Mouse (Mus musculus): ENCODE measurements around the gene Mapk1.
A peak's percentile ranks its signal among the peaks of the same experiment; 100 is the strongest.

Mapk1 gene

GRCm38 (mm10) chr16:17018071-17018470 lies 34.9 kb downstream of the Mapk1 start:
- DNase-seq: no peak

DNA sequence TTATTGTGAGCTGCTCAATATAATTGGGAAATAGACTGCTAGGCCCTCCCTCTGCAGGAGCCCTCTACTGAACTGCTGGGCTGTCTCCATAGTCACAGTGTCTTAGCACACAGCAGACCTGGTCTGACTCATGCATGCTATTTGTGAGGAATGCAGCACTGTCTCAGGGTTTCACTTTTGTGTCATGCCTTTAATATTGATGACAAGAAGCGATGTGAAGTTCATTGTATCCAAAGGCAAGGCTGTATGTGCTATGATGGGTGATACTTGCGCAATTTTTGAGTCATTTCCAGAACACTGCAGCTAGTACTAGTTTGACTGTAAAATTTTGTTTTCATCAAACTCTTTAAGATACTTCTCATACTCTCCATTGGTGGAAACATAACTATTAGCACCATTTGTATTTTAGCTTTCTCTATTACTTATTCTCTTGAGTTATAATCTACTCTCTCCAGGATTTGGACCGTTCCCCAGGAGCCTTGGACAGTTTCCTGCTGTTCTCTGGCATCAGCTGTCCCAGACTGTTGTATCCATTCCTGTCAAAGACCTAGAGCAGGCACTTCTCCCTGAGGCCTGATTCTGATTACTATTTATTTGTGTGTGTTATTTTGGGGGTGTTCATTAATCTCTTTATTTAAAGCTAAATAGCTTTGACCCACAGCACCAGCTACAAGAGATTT lies 41.4 kb downstream of the Mapk1 start:
- DNase-seq: no peak

DNA sequence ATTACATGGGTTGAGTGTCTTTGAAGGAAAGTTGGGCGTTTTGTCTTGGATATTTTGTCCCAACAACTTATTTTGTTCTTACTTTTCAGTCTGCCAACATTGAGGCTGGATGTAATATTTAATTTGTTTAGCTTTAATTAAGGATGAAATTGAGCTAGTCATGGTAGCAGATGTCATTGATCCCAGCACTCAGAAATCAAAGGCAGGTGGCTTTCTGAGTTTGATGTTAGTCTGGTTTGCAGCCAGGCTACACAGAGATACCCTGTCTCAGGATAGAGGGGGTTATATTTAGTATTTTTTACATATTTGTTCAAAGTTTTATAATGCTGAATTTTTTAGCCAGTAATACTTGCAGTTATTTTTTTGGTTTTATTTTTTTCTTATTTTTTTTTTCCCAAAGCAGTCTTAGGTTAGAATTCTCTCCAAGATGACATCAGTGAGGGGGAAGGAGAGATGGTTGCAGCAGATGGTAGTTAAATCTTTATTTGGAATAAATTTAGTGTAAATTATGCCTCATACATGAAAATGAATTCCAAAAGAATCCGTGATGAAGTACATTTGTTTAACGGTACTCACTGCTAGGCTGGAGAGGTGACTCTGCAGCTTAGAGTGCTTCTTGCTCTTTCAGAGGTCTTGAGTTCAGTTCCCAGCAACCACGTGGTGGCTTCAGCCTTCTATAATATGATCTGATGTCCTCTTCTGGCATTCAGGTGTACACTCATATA lies 47.0 kb downstream of the Mapk1 start:
- DNase-seq: no peak

DNA sequence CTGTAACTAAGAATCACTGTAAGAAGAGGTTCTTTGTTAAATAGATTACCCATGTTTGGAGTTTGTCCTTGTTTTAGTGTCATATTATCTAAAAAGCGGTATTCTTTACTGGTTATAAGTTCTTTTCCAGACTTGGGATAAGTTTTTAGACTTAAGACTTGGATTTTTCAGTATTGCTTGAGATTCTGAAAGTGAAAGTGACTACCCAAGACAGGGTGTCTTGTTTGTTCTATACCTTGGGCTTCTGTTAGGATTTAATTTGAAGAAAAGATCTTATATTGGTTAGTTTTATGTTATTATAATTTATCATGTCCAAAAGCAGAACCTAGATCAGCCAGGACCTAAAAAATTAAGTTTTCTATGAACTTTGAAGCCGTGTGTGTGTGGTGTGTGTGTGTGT lies 50.6 kb downstream of the Mapk1 start:
- no peak for DNase-seq

- DNase-seq: no peak
Measured at GRCm38 (mm10) chr16:17040716-17041115, 57.5 kb downstream of the Mapk1 start.

DNA sequence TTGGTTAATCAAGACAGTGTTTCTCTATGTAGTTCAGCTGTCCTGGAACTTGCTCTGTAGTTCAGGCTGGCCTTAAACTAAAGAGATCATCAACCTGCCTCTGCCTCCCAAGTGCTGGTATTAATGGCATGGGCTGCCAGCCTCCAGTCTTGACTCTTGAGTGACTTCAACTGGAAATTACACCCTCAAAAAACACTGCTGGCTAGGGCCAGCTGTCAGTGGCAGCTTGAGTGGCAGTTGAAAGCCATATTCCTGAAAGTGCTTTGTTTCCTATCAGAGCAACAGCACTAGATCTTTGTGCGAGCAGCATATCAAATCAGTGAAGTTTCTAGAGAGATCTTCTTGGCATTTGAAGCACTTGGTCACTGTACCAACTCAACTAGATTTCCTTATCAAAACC lies 58.2 kb downstream of the Mapk1 start:
- DNase-seq: no peak

DNA sequence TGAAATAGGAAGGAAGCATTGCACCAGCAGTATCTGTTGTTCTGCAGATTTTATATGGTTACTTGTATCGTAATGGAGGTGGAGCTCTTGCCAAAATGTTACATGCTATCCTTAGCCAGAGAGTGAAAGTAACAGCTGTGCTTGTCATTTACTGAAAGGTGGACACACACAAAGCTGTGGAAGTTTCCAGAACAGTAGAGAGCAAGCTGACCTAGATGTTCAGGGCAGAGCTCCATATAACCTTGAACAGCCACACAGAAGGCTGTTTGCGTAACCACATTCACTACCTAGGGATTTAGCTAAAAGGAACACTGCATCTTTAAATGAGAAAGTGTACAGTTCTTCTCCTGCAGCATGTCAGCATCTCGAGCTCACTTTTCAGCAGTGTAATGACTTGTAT lies 61.1 kb downstream of the Mapk1 start:
- DNase-seq: no peak

- no peak for DNase-seq
Measured at GRCm38 (mm10) chr16:17045287-17045686, 62.1 kb downstream of the Mapk1 start.

- no peak for DNase-seq
Measured at GRCm38 (mm10) chr16:17049886-17050285, 66.7 kb downstream of the Mapk1 start.

GRCm38 (mm10) chr16:17052087-17052486 lies 68.9 kb downstream of the Mapk1 start:
- DNase-seq: no peak

- no peak for DNase-seq
Measured at GRCm38 (mm10) chr16:17053903-17054302, 70.7 kb downstream of the Mapk1 start.

DNA sequence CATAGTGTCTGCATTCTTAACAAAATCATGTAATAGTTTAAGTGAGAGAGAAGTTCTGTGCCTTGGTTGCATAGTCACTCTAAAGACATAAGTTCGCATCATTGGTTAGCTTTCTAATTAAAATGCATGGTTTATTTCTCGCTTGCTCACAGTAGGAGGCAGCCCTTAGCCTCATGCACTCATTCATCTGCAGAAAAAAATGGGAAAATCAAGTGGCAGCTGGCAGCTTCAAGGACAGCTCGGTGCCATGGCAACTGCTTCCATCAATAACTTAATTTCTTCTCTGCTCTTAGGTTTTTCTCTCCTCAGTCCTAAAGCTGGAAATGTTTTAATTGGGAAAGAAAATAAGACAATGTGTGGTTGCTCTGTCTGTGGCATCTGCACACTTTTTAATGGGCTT lies 72.4 kb downstream of the Mapk1 start:
- no peak for DNase-seq

- no peak for DNase-seq
Measured at GRCm38 (mm10) chr16:17062338-17062737, 79.2 kb downstream of the Mapk1 start.

DNA sequence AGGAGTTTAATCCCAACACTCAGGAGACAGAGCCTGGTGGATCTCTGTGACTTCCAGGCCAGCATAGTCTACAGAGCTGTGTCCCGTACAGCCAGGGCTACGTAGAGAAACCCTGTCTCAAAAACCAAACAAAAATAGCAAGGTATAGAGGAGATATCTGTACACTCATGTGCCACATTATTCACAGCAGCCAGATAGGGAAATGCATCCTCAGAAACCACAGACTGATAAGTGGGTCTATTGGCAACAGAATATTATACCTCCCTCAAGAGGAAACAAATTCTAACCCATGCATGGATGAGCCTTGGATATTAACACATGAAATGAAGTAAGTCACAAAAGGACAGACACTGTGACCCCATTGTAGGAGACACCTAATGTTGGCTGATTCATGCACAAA lies 84.4 kb downstream of the Mapk1 start:
- no peak for DNase-seq

- DNase-seq: peak; percentile 70 to 72
Measured at GRCm38 (mm10) chr16:17069511-17070443, 86.6 kb downstream of the Mapk1 start, which contains the start of gene Ypel1. Gene Ypel1 (plus strand): TSS chr16:17069696.

- no peak for DNase-seq
Measured at GRCm38 (mm10) chr16:17070716-17071115, 87.5 kb downstream of the Mapk1 start.

GRCm38 (mm10) chr16:17073000-17073399 lies 89.8 kb downstream of the Mapk1 start:
- DNase-seq: no peak

- peak; percentile 20 to 21 for DNase-seq
Measured at GRCm38 (mm10) chr16:17076301-17076700, 93.1 kb downstream of the Mapk1 start.

- DNase-seq: no peak
Measured at GRCm38 (mm10) chr16:17076869-17077268, 93.7 kb downstream of the Mapk1 start.

DNA sequence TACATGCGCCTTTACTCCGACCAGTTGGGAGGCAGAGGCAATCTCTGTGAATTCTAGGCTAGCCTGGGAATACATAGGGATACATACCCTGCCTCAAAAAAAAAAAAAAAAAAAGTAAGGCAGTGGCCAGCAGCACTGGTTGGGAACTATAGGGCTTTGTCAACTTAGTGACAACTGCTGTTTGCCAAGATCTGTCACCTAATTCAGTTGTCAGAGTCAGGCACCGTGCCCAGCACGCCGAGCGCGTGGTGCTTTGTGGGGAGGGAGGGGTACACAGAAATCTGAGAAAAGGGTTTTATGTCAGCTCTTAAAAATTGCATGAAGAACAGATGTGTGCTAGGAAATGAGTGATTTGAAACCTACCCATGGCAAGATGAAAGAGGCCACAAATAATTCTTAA lies 94.9 kb downstream of the Mapk1 start:
- no peak for DNase-seq

GRCm38 (mm10) chr16:17082121-17082792 lies 99.1 kb downstream of the Mapk1 start:
- no peak for DNase-seq

DNA sequence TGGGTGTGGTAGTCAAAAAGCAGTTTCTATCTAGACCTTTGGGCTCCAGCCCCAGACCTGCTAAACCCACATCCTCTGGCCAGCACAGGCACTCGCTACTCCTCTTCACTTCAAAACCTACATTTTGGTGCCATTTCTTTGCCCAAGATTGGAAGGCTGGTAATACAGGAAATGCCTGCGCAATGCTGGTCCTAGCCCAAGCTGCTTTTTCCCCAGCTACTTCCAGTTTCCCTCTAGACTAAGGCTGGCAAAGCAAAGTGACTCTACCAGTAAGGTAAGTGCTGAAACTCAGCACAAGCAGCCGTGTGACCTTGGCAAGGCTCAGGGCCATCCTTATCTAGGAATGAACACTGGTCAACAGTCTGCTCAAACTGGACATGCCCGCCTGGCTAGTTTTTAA lies 102.5 kb downstream of the Mapk1 start:
- no peak for DNase-seq

GRCm38 (mm10) chr16:17086241-17086640 lies 103.1 kb downstream of the Mapk1 start:
- DNase-seq: no peak

All from B cell, adult 2 months (primary cell).